Mouse (Mus musculus) brain, adult 10 weeks (tissue): ENCODE data around the gene Zfp40. TPM values are rescaled to one million over a fixed set of nuclear protein-coding genes. Genes with fewer than 3 reads are reported as not detected.

Experiments
- polyA plus RNA-seq: library from polyadenylated mRNA; stranded (reverse); fragments of 350-450 nt; fragmentation: Illumina TruSeq; extraction: RNeasy Lipid Tissue Mini Kit (QIAGEN cat#74804); gene quantifications from one replicate; pipeline ENCODE4 v1.2.3, GENCODE M21; 2015; ENCODE audit warnings: low read depth, low replicate concordance

The Zfp40 gene
- 19.3 TPM for polyA plus RNA-seq

DNA sequence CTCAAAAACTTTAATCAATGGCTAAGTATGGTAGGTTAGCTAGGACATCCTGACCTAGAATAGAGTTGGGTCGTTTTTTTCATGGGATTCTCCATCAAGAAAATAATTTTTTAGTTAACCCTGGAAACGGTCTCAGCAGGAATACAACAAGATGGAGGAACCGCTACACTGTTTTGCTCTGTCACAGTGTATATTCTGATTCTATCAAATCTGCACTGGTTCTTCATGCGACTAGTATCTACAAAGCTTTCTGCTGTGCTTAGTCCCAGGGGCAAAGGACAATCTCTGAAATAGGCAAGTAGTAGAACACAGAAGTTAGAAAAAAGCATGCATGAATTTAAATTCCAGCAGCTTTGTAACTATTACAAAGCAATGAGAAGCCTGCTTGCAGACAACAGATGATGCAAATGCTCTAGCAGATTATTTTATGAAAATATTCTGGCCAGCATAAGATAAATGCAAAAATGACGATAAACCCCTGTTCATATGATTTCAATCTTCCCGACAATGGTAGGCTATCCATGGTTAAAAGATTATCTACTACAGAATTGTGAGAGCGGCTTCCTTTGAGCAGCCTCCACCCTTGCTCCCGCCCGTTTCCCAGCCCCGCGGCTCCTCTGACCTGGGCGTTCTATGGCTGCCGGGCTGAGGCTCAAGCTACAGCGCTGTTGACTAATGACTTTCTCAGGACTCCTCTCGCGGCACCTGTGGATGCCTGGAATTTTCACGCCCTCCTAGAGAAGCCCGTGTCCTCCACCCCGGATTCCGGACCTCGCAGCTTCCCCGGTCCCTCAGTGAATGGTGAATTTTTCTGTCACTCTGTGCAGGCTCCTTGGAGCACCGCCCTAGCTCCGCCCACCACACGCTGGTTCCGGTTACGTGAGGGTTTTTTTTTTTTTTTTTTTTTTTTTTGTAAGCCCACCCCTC, at the start of gene Zfp40:
Gene Zfp40 (minus strand): TSS at position 800 of the 927 bp plus-strand sequence.

Other genes with a start within 250 kb of the Zfp40 start
- gene Vmn2r-ps130, start 132.1 kb downstream of the Zfp40 start, polyA plus RNA-seq = not detected
- gene Vmn2r114, start 119.3 kb upstream of the Zfp40 start, polyA plus RNA-seq = not detected
- not detected for gene Vmn2r115, start 150.5 kb upstream of the Zfp40 start, polyA plus RNA-seq
- gene Vmn2r116, start 191.4 kb upstream of the Zfp40 start, polyA plus RNA-seq = not detected